ENCODE assay signal across 9 mouse cellular contexts in the genomic region with DNA sequence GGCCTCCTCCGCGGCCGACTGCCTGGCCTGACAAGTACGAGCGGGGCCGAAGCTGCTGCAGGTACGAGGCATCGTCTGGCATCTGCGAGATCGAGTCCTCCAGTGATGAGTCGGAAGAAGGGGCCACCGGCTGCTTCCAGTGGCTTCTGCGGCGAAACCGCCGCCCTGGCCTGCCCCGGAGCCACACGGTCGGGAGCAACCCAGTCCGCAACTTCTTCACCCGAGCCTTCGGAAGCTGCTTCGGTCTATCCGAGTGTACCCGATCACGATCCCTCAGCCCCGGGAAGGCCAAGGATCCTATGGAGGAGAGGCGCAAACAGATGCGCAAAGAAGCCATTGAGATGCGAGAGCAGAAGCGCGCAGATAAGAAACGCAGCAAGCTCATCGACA. TPM values are rescaled to one million over a fixed set of nuclear protein-coding genes. Genes with fewer than 3 reads are reported as not detected.
A peak's percentile ranks its signal among the peaks of the same experiment; 100 is the strongest.
DNase-seq lines count a peak whose midpoint lies in the region; ATAC-seq and TF ChIP-seq lines count a peak whose summit lies in the region.
"Had no signal": no experiment of that assay in that cellular context is flagged by ENCODE, and none has a peak within 500 bp of the region (broad histone marks: within the 10 kb centered on the region; RNA-seq: fewer than 3 reads in every experiment).

No protein-coding gene starts in this region.

- no peaks in the 10 kb centered on the region for H3K36me3 ChIP-seq in kidney, postnatal 0 days (ENCODE audit: insufficient read depth, low read length)
- peaks cover 44% of the 10 kb centered on the region for H3K36me3 ChIP-seq in forebrain, embryonic 10.5 days (replicated peaks)
- H3K36me3 ChIP-seq in limb, embryonic 10.5 days: peaks cover 16% of the 10 kb centered on the region
- H3K36me3 ChIP-seq in neural tube, embryonic 12.5 days: peaks cover 3% of the 10 kb centered on the region; the same call in 1 of the 2 replicates

- no peak for TF ChIP-seq CTCF in kidney, postnatal 0 days (IDR thresholded peaks at IDR 0.05; ENCODE audit: low read depth)

- WGBS in kidney, postnatal 0 days: 46% methylated on average over 34 of the region's 34 CpGs
- 40% methylated on average over 34 of the region's 34 CpGs for WGBS in forebrain, embryonic 10.5 days
- 49% methylated on average over 34 of the region's 34 CpGs for WGBS in limb, embryonic 10.5 days
- WGBS in neural tube, embryonic 12.5 days: 53% methylated on average over 34 of the region's 34 CpGs

- no peak overlapping the region for H3K27ac ChIP-seq in kidney, postnatal 0 days
- H3K27ac ChIP-seq in forebrain, embryonic 10.5 days: no peak overlapping the region
- H3K27ac ChIP-seq in limb, embryonic 10.5 days: no peak overlapping the region
- H3K27ac ChIP-seq in neural tube, embryonic 12.5 days: no peak overlapping the region

- peak overlapping the region; percentile 28 for H3K4me3 ChIP-seq in kidney, postnatal 0 days (replicated peaks; ENCODE audit: low read depth, low read length)
- H3K4me3 ChIP-seq in forebrain, embryonic 10.5 days: peak overlapping the region; percentile 54
- peak overlapping the region; percentile 52 for H3K4me3 ChIP-seq in limb, embryonic 10.5 days
- peak overlapping the region; percentile 31 for H3K4me3 ChIP-seq in neural tube, embryonic 12.5 days

- H3K4me2 ChIP-seq in kidney, postnatal 0 days (ENCODE audit: low read length): peak overlapping the region; percentile 51
- peak overlapping the region; percentile 54 for H3K4me2 ChIP-seq in neural tube, embryonic 12.5 days (replicated peaks)

- no peak overlapping the region for H3K9ac ChIP-seq in kidney, postnatal 0 days (ENCODE audit: low read depth, low read length)
- H3K9ac ChIP-seq in neural tube, embryonic 12.5 days: 0 out of 2 replicates have a peak overlapping the region, but pooled peaks have one; percentile 26

- DNase-seq in kidney, postnatal 0 days (ENCODE audit: low spot score): no peak
- no peak for DNase-seq in kidney, adult 18-20 months
- DNase-seq in forebrain, embryonic 10.5 days (ENCODE audit: extremely low spot score, low spot score): no peak
- peak; percentile 50 for DNase-seq in limb, embryonic 10.5 days (ENCODE audit: low spot score)
- DNase-seq in Muller cell, postnatal 12 days (ENCODE audit: inconsistent ontology term): no peak
- no peak for DNase-seq in left cerebral cortex, adult 11 months (ENCODE audit: low spot score)
- DNase-seq in cerebellum, adult 11-12 months: no peak
- DNase-seq: spleen, adult 18-20 months had no signal

- H3K27me3 ChIP-seq in kidney, postnatal 0 days (ENCODE audit: insufficient read depth, low read length): peaks cover 15% of the 10 kb centered on the region
- H3K27me3 ChIP-seq in forebrain, embryonic 10.5 days (ENCODE audit: poor library complexity, severe bottlenecking): peaks cover 50% of the 10 kb centered on the region
- H3K27me3 ChIP-seq in limb, embryonic 10.5 days (ENCODE audit: low read depth, poor library complexity, severe bottlenecking): peaks cover 42% of the 10 kb centered on the region
- peaks cover 30% of the 10 kb centered on the region for H3K27me3 ChIP-seq in neural tube, embryonic 12.5 days (replicated peaks)

- peaks cover 30% of the 10 kb centered on the region for H3K9me3 ChIP-seq in kidney, postnatal 0 days (replicated peaks; ENCODE audit: low read length)
- peaks cover 63% of the 10 kb centered on the region for H3K9me3 ChIP-seq in forebrain, embryonic 10.5 days
- peaks cover 39% of the 10 kb centered on the region for H3K9me3 ChIP-seq in limb, embryonic 10.5 days (replicated peaks)
- peaks cover 62% of the 10 kb centered on the region for H3K9me3 ChIP-seq in neural tube, embryonic 12.5 days

- H3K4me1 ChIP-seq in kidney, postnatal 0 days (replicated peaks; ENCODE audit: insufficient read depth, low read length): no peaks in the 10 kb centered on the region; the same call in 1 of the 2 replicates
- peaks cover 46% of the 10 kb centered on the region for H3K4me1 ChIP-seq in forebrain, embryonic 10.5 days
- peaks cover 26% of the 10 kb centered on the region for H3K4me1 ChIP-seq in limb, embryonic 10.5 days
- peaks cover 19% of the 10 kb centered on the region; the same call in 1 of the 2 replicates for H3K4me1 ChIP-seq in neural tube, embryonic 12.5 days

- no peak for ATAC-seq in kidney, postnatal 0 days (replicated peaks; ENCODE audit: low FRiP score, low read depth)
- ATAC-seq in neural tube, embryonic 12.5 days (ENCODE audit: low FRiP score, low read depth): no peak

RNA-seq across cellular contexts. Expression of gene Gnas, which starts 15.6 kb away (rescaled TPM):
- 1,338 and 1,363 TPM in 2 replicates for polyA plus RNA-seq in kidney, postnatal 0 days (2015; fragmentation: Nextera tagmentation; extraction: Ambion mirVana)
- 880 and 928 TPM in 2 replicates for polyA plus RNA-seq in forebrain, embryonic 10.5 days (2016; fragmentation: Nextera tagmentation; extraction: Ambion mirVana)
- 1,045 and 1,269 TPM in 2 replicates for polyA plus RNA-seq in limb, embryonic 10.5 days (2016; fragmentation: Nextera tagmentation; extraction: Ambion mirVana)
- polyA plus RNA-seq in neural tube, embryonic 12.5 days (2016; fragmentation: Nextera tagmentation; extraction: Ambion mirVana): 1,608 and 1,653 TPM in 2 replicates

RNA-seq across cellular contexts. Expression of gene Gm20721, which starts 46.7 kb away (rescaled TPM):
- 8.6 and 11.1 TPM in 2 replicates for polyA plus RNA-seq in kidney, postnatal 0 days (2015; fragmentation: Nextera tagmentation; extraction: Ambion mirVana)
- polyA plus RNA-seq in forebrain, embryonic 10.5 days (2016; fragmentation: Nextera tagmentation; extraction: Ambion mirVana): 5.9 and 8.1 TPM in 2 replicates
- 14.9 and 15.2 TPM in 2 replicates for polyA plus RNA-seq in limb, embryonic 10.5 days (2016; fragmentation: Nextera tagmentation; extraction: Ambion mirVana)
- 11.6 and 20.7 TPM in 2 replicates for polyA plus RNA-seq in neural tube, embryonic 12.5 days (2016; fragmentation: Nextera tagmentation; extraction: Ambion mirVana)
